Mouse (Mus musculus): ENCODE measurements around the gene Slc38a6. TPM values are rescaled to one million over a fixed set of nuclear protein-coding genes. Genes with fewer than 3 reads are reported as not detected.

Gene Slc38a6
- polyA plus RNA-seq, 1 experiment from 2014 or later: 2.8 TPM

DNA sequence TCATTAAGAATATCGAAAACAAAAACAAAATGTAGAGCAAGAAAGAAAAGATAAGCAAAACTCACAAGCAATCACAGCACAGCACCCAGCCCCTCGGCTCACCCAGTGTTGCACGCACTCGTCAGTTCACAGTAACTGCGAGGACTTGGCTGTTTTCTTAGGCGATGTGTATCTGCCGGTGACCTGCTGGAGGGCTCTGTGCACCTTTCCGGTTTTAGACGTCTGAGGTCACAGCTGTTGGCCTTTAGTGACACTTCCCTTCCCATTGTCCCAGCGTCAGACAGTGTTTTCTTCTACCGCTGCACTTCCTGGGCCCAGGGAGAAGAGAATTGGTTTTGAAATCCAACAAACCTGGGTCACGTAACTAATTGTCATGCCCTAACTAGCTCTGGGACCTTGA, 58.6 kb downstream of the Slc38a6 start:
- ATAC-seq (ENCODE audit: low FRiP score, low TSS enrichment) (no peak), DNase-seq (ENCODE audit: low spot score) (no peak)
- H3K36me3 ChIP-seq (ENCODE audit: control insufficient read depth, insufficient read depth, low read length): 0 out of 2 replicates have a peak, but pooled peaks cover 2% of the 10 kb centered on the region
- no peak for TF ChIP-seq EP300 (optimal IDR thresholded peaks at IDR 0.05)
- TF ChIP-seq CTCF (IDR thresholded peaks at IDR 0.05; ENCODE audit: low read depth): no peak
- 57% methylated on average over 12 of the region's 12 CpGs for WGBS
- H3K4me2 ChIP-seq (replicated peaks; ENCODE audit: low read depth): no peak overlapping the region
- no peaks in the 10 kb centered on the region for H3K27me3 ChIP-seq (ENCODE audit: control insufficient read depth, insufficient read depth, low read length)
- no peaks in the 10 kb centered on the region for H3K9me3 ChIP-seq (ENCODE audit: control insufficient read depth, low read length)
- no peak overlapping the region for H3K27ac ChIP-seq (replicated peaks)
- H3K4me1 ChIP-seq (replicated peaks; ENCODE audit: control insufficient read depth, insufficient read depth): no peaks in the 10 kb centered on the region
- H3K4me3 ChIP-seq (ENCODE audit: low read depth, low read length): no peak overlapping the region
- no peak overlapping the region for H3K9ac ChIP-seq (ENCODE audit: low read length)

GRCm38 (mm10) chr12:73347202-73347601, 60.6 kb downstream of the Slc38a6 start:
- H3K36me3 ChIP-seq (ENCODE audit: control insufficient read depth, insufficient read depth, low read length): 0 out of 2 replicates have a peak, but pooled peaks cover 2% of the 10 kb centered on the region
- H3K27me3 ChIP-seq (ENCODE audit: control insufficient read depth, insufficient read depth, low read length): no peaks in the 10 kb centered on the region
- no peak overlapping the region for H3K9ac ChIP-seq (ENCODE audit: low read length)
- TF ChIP-seq CTCF (IDR thresholded peaks at IDR 0.05; ENCODE audit: low read depth): no peak
- no peak for TF ChIP-seq EP300 (optimal IDR thresholded peaks at IDR 0.05)
- H3K9me3 ChIP-seq (ENCODE audit: control insufficient read depth, low read length): no peaks in the 10 kb centered on the region
- DNase-seq (ENCODE audit: low spot score) (no peak), ATAC-seq (ENCODE audit: low FRiP score, low TSS enrichment) (no peak)
- no peak overlapping the region for H3K4me3 ChIP-seq (ENCODE audit: low read depth, low read length)
- H3K4me1 ChIP-seq (replicated peaks; ENCODE audit: control insufficient read depth, insufficient read depth): no peaks in the 10 kb centered on the region
- 85% methylated on average over 7 of the region's 7 CpGs for WGBS
- H3K4me2 ChIP-seq (replicated peaks; ENCODE audit: low read depth): no peak overlapping the region
- no peak overlapping the region for H3K27ac ChIP-seq (replicated peaks)

DNA sequence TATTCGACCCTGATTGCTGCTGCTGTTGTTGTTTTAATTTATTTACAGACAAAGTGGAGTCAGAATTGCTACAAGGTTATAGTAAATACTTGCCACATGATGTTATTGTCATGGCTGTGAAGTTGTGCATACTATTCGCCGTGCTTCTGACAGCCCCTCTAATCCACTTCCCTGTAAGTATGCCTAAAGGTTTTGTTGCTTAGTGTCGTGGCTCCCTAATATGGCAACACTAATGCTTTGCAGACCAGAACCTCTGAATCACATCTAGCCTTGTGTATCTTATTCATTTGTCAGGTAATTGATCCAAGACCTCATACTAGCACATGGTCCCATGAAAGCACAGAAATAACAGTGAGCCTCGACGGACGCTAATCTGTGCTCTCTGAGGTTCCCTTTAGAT, 63.9 kb downstream of the Slc38a6 start:
- Histone ChIP-seq H3K4me2 (replicated peaks; ENCODE audit: low read depth) (no peak overlapping the region), H3K27me3 (ENCODE audit: control insufficient read depth, insufficient read depth, low read length) (no peaks in the 10 kb centered on the region), H3K9ac (ENCODE audit: low read length) (no peak overlapping the region), H3K27ac (replicated peaks) (no peak overlapping the region), H3K4me3 (ENCODE audit: low read depth, low read length) (no peak overlapping the region), H3K4me1 (replicated peaks; ENCODE audit: control insufficient read depth, insufficient read depth) (no peaks in the 10 kb centered on the region), H3K36me3 (ENCODE audit: control insufficient read depth, insufficient read depth, low read length) (no peaks in the 10 kb centered on the region), H3K9me3 (ENCODE audit: control insufficient read depth, low read length) (no peaks in the 10 kb centered on the region)
- ATAC-seq (ENCODE audit: low FRiP score, low TSS enrichment): no peak
- TF ChIP-seq CTCF (IDR thresholded peaks at IDR 0.05; ENCODE audit: low read depth): no peak
- TF ChIP-seq EP300 (optimal IDR thresholded peaks at IDR 0.05): no peak
- WGBS: 67% methylated on average over 7 of the region's 7 CpGs
- no peak for DNase-seq (ENCODE audit: low spot score)

DNA sequence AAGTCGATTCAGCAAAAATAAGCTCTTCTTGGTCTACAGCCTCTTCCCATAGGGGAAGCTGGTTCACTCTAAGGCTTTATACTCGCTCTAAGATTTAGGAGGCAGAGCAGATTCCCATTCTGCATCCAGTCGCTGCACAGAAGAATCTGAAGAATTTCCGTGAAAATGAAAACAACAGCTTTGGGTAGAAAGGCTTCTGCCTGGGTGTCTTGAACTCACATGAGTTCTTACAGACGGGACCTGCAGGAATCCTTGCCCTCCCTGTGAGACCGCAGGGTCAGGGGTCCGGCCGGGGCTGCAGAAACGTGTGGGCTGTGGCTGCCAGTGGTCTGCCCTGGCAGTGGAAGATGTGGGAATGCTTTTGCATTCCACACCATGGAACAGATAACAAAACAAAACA, 64.4 kb downstream of the Slc38a6 start:
- DNase-seq (ENCODE audit: low spot score): no peak
- no peaks in the 10 kb centered on the region for H3K36me3 ChIP-seq (ENCODE audit: control insufficient read depth, insufficient read depth, low read length)
- H3K4me1 ChIP-seq (replicated peaks; ENCODE audit: control insufficient read depth, insufficient read depth): no peaks in the 10 kb centered on the region
- no peak overlapping the region for H3K9ac ChIP-seq (ENCODE audit: low read length)
- TF ChIP-seq CTCF (IDR thresholded peaks at IDR 0.05; ENCODE audit: low read depth) (no peak), EP300 (optimal IDR thresholded peaks at IDR 0.05) (no peak)
- no peak overlapping the region for H3K4me3 ChIP-seq (ENCODE audit: low read depth, low read length)
- WGBS: 36% methylated on average over 9 of the region's 9 CpGs
- no peak overlapping the region for H3K27ac ChIP-seq (replicated peaks)
- H3K4me2 ChIP-seq (replicated peaks; ENCODE audit: low read depth): 0 out of 2 replicates have a peak overlapping the region, but pooled peaks have one; percentile 6
- no peaks in the 10 kb centered on the region for H3K27me3 ChIP-seq (ENCODE audit: control insufficient read depth, insufficient read depth, low read length)
- H3K9me3 ChIP-seq (ENCODE audit: control insufficient read depth, low read length): no peaks in the 10 kb centered on the region
- no peak for ATAC-seq (ENCODE audit: low FRiP score, low TSS enrichment)

DNA sequence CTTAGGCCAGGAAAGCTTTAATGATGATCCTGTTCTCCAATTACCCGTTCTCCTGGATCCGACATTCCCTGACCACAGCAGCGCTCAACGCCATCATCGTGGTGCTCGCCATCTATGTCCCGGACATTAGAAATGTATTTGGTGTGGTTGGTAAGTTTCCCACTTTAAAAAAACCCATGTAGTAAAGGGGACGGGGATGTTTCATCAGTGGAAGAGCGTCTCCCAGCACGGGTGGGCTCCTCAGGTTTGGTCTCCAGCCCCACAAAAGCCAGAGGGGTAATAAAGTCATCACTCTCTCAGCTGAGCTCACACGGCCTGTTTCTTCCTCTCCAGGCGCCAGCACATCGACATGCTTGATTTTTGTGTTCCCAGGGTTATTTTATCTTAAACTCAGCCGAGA, 65.2 kb downstream of the Slc38a6 start:
- ATAC-seq (ENCODE audit: low FRiP score, low TSS enrichment) (no peak), DNase-seq (ENCODE audit: low spot score) (no peak)
- TF ChIP-seq CTCF (IDR thresholded peaks at IDR 0.05; ENCODE audit: low read depth): no peak
- no peak for TF ChIP-seq EP300 (optimal IDR thresholded peaks at IDR 0.05)

GRCm38 (mm10) chr12:73353362-73353761, 66.8 kb downstream of the Slc38a6 start:
- Histone ChIP-seq H3K27ac (replicated peaks) (no peak overlapping the region), H3K4me2 (replicated peaks; ENCODE audit: low read depth) (no peak overlapping the region), H3K4me1 (replicated peaks; ENCODE audit: control insufficient read depth, insufficient read depth) (no peaks in the 10 kb centered on the region), H3K36me3 (ENCODE audit: control insufficient read depth, insufficient read depth, low read length) (no peaks in the 10 kb centered on the region), H3K9ac (ENCODE audit: low read length) (no peak overlapping the region), H3K27me3 (ENCODE audit: control insufficient read depth, insufficient read depth, low read length) (no peaks in the 10 kb centered on the region), H3K4me3 (ENCODE audit: low read depth, low read length) (no peak overlapping the region), H3K9me3 (ENCODE audit: control insufficient read depth, low read length) (no peaks in the 10 kb centered on the region)
- no peak for DNase-seq (ENCODE audit: low spot score)
- WGBS: 78% methylated on average over 5 of the region's 5 CpGs
- no peak for ATAC-seq (ENCODE audit: low FRiP score, low TSS enrichment)
- no peak for TF ChIP-seq CTCF (IDR thresholded peaks at IDR 0.05; ENCODE audit: low read depth)
- TF ChIP-seq EP300 (optimal IDR thresholded peaks at IDR 0.05): no peak

More for the DNA sequence above, 65.2 kb downstream of the Slc38a6 start:
- H3K4me3 ChIP-seq (ENCODE audit: low read depth, low read length): no peak overlapping the region
- H3K27me3 ChIP-seq (ENCODE audit: control insufficient read depth, insufficient read depth, low read length): no peaks in the 10 kb centered on the region
- 71% methylated on average over 14 of the region's 14 CpGs for WGBS
- no peaks in the 10 kb centered on the region for H3K36me3 ChIP-seq (ENCODE audit: control insufficient read depth, insufficient read depth, low read length)
- no peaks in the 10 kb centered on the region for H3K9me3 ChIP-seq (ENCODE audit: control insufficient read depth, low read length)
- no peaks in the 10 kb centered on the region for H3K4me1 ChIP-seq (replicated peaks; ENCODE audit: control insufficient read depth, insufficient read depth)
- H3K4me2 ChIP-seq (replicated peaks; ENCODE audit: low read depth): no peak overlapping the region
- no peak overlapping the region for H3K9ac ChIP-seq (ENCODE audit: low read length)
- no peak overlapping the region for H3K27ac ChIP-seq (replicated peaks)

Data from stomach, postnatal 0 days (tissue).